Mouse (Mus musculus): ENCODE measurements around the gene Olfr20. TPM values are rescaled to one million over a fixed set of nuclear protein-coding genes. Genes with fewer than 3 reads are reported as not detected.

Gene Olfr20
- total and polyA plus RNA-seq, 3 experiments = not detected

DNA sequence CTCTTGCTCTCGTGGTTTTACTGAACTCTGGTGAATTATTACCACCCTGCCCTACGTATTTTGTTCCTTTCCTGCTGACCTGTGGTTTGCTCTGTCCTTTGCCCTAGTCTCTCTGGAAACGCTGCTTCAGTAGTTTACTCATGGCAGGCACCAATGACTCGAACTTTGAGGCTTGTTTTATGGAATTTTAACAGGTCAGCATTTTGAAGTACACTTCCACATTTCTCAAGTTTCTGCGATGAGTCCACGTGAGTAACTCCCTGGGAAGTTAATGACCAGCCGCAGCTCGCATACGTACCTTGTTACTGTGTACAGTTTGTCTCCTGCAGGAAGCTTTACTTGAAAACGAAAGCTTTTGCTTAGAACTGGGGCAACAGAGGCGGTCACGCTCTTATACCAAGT, 24.1 kb upstream of the Olfr20 start:
- H3K79me2 ChIP-seq (replicated peaks; ENCODE audit: control insufficient read depth, insufficient read depth, low read length) = no peaks in the 10 kb centered on the region
- WGBS = 52% methylated on average over 12 of the region's 12 CpGs
- peaks cover 1% of the 10 kb centered on the region for H3K4me1 ChIP-seq (ENCODE audit: control insufficient read depth, insufficient read depth, low read length)
- DNase-seq = peak in 1 of 2 experiments; percentile 17
- no peak overlapping the region for H3K4me3 ChIP-seq
- 0 out of 2 replicates have a peak overlapping the region, but pooled peaks have one; percentile 12 for H3K9ac ChIP-seq (ENCODE audit: low read depth, low read length)
- H3K27me3 ChIP-seq (ENCODE audit: control insufficient read depth, insufficient read depth, low read length) = no peaks in the 10 kb centered on the region
- TF ChIP-seq CTCF (IDR thresholded peaks at IDR 0.05) (no peak), EP300 (IDR thresholded peaks at IDR 0.05; ENCODE audit: insufficient read depth, low read depth, low read length) (no peak), POLR2A (IDR thresholded peaks at IDR 0.05; ENCODE audit: insufficient read depth, low read depth, low read length) (no peak)
- no peaks in the 10 kb centered on the region for H3K36me3 ChIP-seq (ENCODE audit: control insufficient read depth, insufficient read depth, low read length)
- intact Hi-C loops (cut with DNase I) = no loop called here
- H3K27ac ChIP-seq = 0 out of 2 replicates have a peak overlapping the region, but pooled peaks have one; percentile 24

- Histone ChIP-seq H3K27ac (no peak overlapping the region), H3K36me3 (ENCODE audit: control insufficient read depth, insufficient read depth, low read length) (no peaks in the 10 kb centered on the region), H3K4me3 (no peak overlapping the region), H3K9ac (ENCODE audit: low read depth, low read length) (no peak overlapping the region), H3K27me3 (ENCODE audit: control insufficient read depth, insufficient read depth, low read length) (no peaks in the 10 kb centered on the region), H3K79me2 (replicated peaks; ENCODE audit: control insufficient read depth, insufficient read depth, low read length) (no peaks in the 10 kb centered on the region), H3K4me1 (ENCODE audit: control insufficient read depth, insufficient read depth, low read length) (peaks cover 1% of the 10 kb centered on the region)
- TF ChIP-seq EP300 (IDR thresholded peaks at IDR 0.05; ENCODE audit: insufficient read depth, low read depth, low read length) (no peak), POLR2A (IDR thresholded peaks at IDR 0.05; ENCODE audit: insufficient read depth, low read depth, low read length) (no peak), CTCF (IDR thresholded peaks at IDR 0.05) (no peak)
- no peak for DNase-seq
- intact Hi-C loops (cut with DNase I) = no loop called here
- WGBS = 48% methylated on average over 4 of the region's 4 CpGs
Observed at GRCm38 (mm10) chr11:73327361-73327760, 23.2 kb upstream of the Olfr20 start.

GRCm38 (mm10) chr11:73329442-73329841, 21.1 kb upstream of the Olfr20 start, which contains the start of the genes Aspa, Gm49340 and Spata22:
TSS of gene Aspa (minus strand) at chr11:73329596.
TSS of gene Gm49340 (plus strand) at chr11:73329741.
TSS of gene Spata22 (plus strand) at chr11:73329741.
- Histone ChIP-seq H3K4me3 (no peak within 1 kb of the TSS), H3K9ac (ENCODE audit: low read depth, low read length) (no peak within 1 kb of the TSS), H3K4me1 (ENCODE audit: control insufficient read depth, insufficient read depth, low read length) (peaks cover 1% of the 10 kb centered on the region), H3K27ac (no peak within 1 kb of the TSS), H3K79me2 (replicated peaks; ENCODE audit: control insufficient read depth, insufficient read depth, low read length) (no peaks in the 10 kb centered on the region), H3K27me3 (ENCODE audit: control insufficient read depth, insufficient read depth, low read length) (no peaks in the 10 kb centered on the region), H3K36me3 (ENCODE audit: control insufficient read depth, insufficient read depth, low read length) (no peaks in the 10 kb centered on the region)
- DNase-seq = no peak
- TF ChIP-seq CTCF (IDR thresholded peaks at IDR 0.05) (no peak), POLR2A (IDR thresholded peaks at IDR 0.05; ENCODE audit: insufficient read depth, low read depth, low read length) (no peak), EP300 (IDR thresholded peaks at IDR 0.05; ENCODE audit: insufficient read depth, low read depth, low read length) (no peak)
- intact Hi-C loops (cut with DNase I) = no loop called here
- WGBS = 77% methylated on average over 27 of the region's 27 CpGs

- Histone ChIP-seq H3K79me2 (replicated peaks; ENCODE audit: control insufficient read depth, insufficient read depth, low read length) (no peaks in the 10 kb centered on the region), H3K27me3 (ENCODE audit: control insufficient read depth, insufficient read depth, low read length) (no peaks in the 10 kb centered on the region), H3K9ac (ENCODE audit: low read depth, low read length) (no peak overlapping the region), H3K27ac (no peak overlapping the region), H3K4me1 (ENCODE audit: control insufficient read depth, insufficient read depth, low read length) (no peaks in the 10 kb centered on the region), H3K36me3 (ENCODE audit: control insufficient read depth, insufficient read depth, low read length) (no peaks in the 10 kb centered on the region), H3K4me3 (no peak overlapping the region)
- DNase-seq = no peak
- 64% methylated on average over 2 of the region's 2 CpGs for WGBS
- no peak for TF ChIP-seq CTCF (IDR thresholded peaks at IDR 0.05)
- TF ChIP-seq POLR2A (IDR thresholded peaks at IDR 0.05; ENCODE audit: insufficient read depth, low read depth, low read length) = no peak
- intact Hi-C loops (cut with DNase I) = no loop called here
Observed at GRCm38 (mm10) chr11:73333357-73333756, 17.2 kb upstream of the Olfr20 start.

- no peaks in the 10 kb centered on the region for H3K79me2 ChIP-seq (replicated peaks; ENCODE audit: control insufficient read depth, insufficient read depth, low read length)
- DNase-seq = no peak
- 65% methylated on average over 4 of the region's 4 CpGs for WGBS
- no peak overlapping the region for H3K4me3 ChIP-seq
- no peak overlapping the region for H3K27ac ChIP-seq
- no peaks in the 10 kb centered on the region for H3K27me3 ChIP-seq (ENCODE audit: control insufficient read depth, insufficient read depth, low read length)
- no peak overlapping the region for H3K9ac ChIP-seq (ENCODE audit: low read depth, low read length)
- no peaks in the 10 kb centered on the region for H3K4me1 ChIP-seq (ENCODE audit: control insufficient read depth, insufficient read depth, low read length)
- TF ChIP-seq POLR2A (IDR thresholded peaks at IDR 0.05; ENCODE audit: insufficient read depth, low read depth, low read length) (no peak), CTCF (IDR thresholded peaks at IDR 0.05) (no peak), EP300 (IDR thresholded peaks at IDR 0.05; ENCODE audit: insufficient read depth, low read depth, low read length) (no peak)
- intact Hi-C loops (cut with DNase I) = no loop called here
- no peaks in the 10 kb centered on the region for H3K36me3 ChIP-seq (ENCODE audit: control insufficient read depth, insufficient read depth, low read length)
Observed at GRCm38 (mm10) chr11:73336919-73337318, 13.7 kb upstream of the Olfr20 start.

- no peaks in the 10 kb centered on the region for H3K4me1 ChIP-seq (ENCODE audit: control insufficient read depth, insufficient read depth, low read length)
Observed at GRCm38 (mm10) chr11:73370946-73371345, 20.4 kb downstream of the Olfr20 start, which contains the start of gene Olfr376. TSS of gene Olfr376 (plus strand) at chr11:73371246.

More at GRCm38 (mm10) chr11:73370946-73371345, 20.4 kb downstream of the Olfr20 start, which contains the start of gene Olfr376:
- Histone ChIP-seq H3K9ac (ENCODE audit: low read depth, low read length) (no peak within 1 kb of the TSS), H3K36me3 (ENCODE audit: control insufficient read depth, insufficient read depth, low read length) (no peaks in the 10 kb centered on the region), H3K79me2 (replicated peaks; ENCODE audit: control insufficient read depth, insufficient read depth, low read length) (no peaks in the 10 kb centered on the region), H3K27ac (no peak within 1 kb of the TSS), H3K4me3 (no peak within 1 kb of the TSS), H3K27me3 (ENCODE audit: control insufficient read depth, insufficient read depth, low read length) (no peaks in the 10 kb centered on the region)
- TF ChIP-seq EP300 (IDR thresholded peaks at IDR 0.05; ENCODE audit: insufficient read depth, low read depth, low read length) (no peak), CTCF (IDR thresholded peaks at IDR 0.05) (no peak), POLR2A (IDR thresholded peaks at IDR 0.05; ENCODE audit: insufficient read depth, low read depth, low read length) (no peak)
- 78% methylated on average over 2 of the region's 2 CpGs for WGBS
- no peak for DNase-seq
- intact Hi-C loops (cut with DNase I) = no loop called here

All from heart, adult 2 months (tissue).